Mouse (Mus musculus): ENCODE data around the gene Amz2. TPM values are rescaled to one million over a fixed set of nuclear protein-coding genes. Genes with fewer than 3 reads are reported as not detected.
A peak's percentile ranks its signal among the peaks of the same experiment; 100 is the strongest.

The Amz2 gene
- 38.0 and 41.1 TPM in 2 replicates for total RNA-seq (2014; fragmentation: Nextera tagmentation)
- total RNA-seq (2017), result 37.5 and 49.5 TPM in 2 replicates

DNA sequence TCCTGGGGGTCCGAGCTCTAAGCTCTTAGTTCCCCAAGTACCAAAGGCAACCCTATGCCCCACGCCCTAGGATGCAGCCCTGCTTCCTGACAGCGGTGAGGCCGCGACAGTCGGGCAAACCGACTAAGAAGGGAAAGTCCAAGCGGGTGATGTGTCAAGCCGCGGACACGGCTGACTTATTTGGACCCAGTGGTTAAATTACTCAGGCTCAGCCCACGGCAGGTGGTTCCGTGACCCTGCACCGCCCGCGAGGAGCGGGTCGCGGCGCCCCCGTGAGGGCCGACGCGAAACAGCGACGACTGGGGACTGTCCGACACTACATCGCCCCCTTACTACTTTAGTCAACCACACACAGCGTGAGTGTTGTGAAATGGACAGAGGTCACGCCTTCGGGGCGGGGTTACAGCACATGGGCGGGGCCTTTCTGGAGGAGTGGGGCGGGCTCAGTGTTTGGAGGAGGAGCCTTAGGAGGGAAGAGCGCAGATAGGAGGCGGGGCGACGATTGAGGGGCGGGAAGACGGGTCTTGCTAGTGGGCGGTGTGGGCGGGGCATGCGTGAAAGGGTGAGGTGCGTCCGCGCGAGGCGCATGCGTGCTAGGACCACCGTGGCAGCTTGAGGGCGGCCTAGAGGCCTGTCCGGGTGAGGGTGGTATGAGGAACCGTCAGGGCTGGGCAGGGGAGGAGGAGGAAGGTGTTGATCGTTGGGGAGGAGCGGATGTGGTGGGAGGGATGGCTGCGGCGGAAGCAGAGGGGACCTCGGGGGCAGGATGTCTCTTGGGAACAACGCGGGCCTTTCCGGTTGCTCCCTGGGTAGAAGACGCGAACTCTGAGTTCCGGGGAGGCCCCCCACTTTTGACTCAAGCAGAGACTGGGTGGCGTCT lies at the start of gene Amz2:
Gene Amz2 (plus strand): TSS at position 555 of the 880 bp plus-strand sequence.
- ATAC-seq (replicated peaks; ENCODE audit: poor library complexity, severe bottlenecking), result peak; percentile 85

DNA sequence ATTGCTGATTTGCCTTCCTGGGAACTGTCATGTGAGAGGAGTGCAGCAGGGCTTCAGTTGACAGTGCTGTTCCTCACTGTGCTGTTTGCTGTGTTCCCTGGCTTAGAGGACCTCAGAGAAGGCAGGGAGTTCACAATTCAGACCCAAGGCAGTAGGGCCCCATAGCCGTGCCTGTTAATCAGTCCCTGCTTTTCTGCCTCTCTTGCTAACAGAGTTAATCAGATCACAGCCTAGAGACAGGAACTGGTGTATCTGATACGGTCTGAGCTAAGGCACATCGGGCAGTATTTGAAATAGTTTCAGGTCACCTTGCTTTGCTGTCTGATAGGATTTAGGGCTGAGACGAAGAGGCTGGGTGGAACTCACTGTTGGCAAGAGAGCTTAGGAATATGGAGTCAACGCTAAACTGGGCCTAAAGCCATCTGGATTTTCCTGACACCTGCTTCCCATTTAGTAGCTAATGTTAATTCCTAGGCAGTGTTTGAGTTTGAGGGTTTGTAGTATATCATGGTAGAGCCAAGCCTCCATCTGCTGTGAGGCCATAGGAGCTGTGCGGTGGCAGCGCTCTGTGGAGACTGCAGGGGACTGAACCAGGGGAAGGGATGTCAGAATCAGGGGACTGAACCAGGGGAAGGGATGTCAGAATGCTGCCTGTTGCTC lies 49.1 kb upstream of the Amz2 start:
- ATAC-seq (replicated peaks; ENCODE audit: poor library complexity, severe bottlenecking), result no peak

DNA sequence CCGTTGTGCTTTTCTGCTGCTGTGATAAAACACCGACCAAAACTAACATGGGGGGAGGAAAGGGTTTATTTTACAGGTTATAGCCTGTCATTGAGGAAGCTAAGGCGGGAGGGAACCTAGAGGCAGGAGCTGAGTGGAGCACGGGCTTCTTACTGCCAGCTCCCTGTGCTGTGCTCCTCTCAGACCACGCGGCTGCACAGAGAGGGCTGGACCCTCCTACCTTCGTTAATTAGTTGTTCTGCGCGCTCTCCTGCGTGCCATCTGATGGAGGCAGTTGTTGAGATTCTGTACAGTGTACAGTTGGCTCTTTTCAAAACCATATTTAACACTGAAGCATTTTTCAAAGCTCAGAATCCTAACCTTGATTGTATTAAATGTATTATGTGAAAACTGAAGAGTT lies 48.3 kb upstream of the Amz2 start:
- ATAC-seq (replicated peaks; ENCODE audit: poor library complexity, severe bottlenecking), result no peak

DNA sequence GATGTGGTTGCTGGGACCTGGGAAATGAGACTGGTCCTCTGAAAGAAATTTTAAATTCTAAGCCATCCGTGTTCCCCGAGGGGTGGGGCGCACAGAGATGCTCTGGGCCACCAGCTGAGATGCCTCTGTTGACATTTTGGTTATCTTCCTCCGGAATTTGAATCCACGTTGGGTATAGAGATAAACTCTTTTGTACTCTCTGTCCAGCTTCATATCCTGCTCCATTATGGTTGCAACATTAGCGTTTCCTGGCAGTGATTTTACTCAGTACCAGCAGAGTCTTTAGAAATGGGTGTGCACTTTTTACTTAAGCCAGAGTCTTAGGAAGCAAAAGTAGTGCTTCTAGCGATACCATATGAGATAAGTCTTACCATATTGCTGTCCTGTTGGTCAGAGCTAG lies 47.7 kb upstream of the Amz2 start:
- no peak for ATAC-seq (replicated peaks; ENCODE audit: poor library complexity, severe bottlenecking)

DNA sequence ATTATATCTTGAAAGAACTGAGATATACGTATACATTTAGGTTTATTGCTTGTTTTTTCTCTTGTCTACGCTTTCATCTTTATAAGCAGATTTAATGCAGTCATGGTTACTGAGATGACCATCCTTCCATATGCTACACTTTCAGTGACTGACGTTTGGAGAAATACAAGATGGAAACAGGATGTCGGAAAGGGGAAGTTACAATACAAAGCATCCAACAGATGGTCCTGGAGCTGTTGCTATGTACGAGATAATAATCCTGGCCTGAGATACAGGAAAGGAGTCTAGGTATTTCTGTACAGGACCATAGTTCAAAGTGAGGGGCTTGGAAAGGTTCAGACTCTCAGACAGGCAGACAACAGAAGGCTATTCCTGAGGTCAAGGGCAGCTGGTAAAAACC lies 45.1 kb upstream of the Amz2 start:
- ATAC-seq (replicated peaks; ENCODE audit: poor library complexity, severe bottlenecking), result peak; percentile 91

DNA sequence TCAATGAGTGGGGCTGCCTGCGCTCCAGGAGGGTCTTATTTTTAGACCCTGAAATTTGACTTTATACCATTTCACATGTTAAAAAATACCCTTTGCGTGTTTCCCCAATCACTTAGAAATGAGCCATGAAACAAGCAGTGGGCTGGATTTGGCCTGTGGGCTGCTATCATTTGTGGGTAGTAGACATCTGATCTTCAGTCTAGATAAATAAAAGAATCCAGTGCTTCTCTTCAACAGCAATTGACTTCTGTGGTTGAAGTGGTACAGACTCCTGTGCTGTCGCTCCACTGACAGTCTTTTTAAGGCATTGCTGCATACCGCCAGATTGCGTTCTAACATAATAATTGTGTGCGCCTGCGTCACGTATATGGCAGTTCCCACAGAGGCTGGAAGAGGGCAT lies 40.5 kb upstream of the Amz2 start:
- no peak for ATAC-seq (replicated peaks; ENCODE audit: poor library complexity, severe bottlenecking)

DNA sequence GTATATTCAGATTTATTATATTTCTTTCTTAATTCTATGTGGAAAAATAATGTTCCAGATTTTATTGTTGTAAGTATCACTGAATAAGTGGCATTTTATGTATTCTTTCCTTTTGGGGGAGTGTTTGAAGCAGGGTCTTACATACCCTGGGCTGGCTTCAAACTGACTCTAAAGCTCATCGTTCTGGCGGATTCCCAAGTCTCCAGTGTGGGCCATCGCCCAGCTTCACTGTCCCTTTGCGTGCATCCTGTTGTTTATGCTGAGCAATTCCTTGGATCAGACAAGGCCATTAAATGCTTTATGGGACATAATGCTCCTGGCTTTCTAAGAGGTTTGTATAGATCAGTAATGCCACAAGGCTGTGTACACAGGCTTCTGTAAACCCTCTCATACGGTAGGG lies 36.7 kb upstream of the Amz2 start:
- ATAC-seq (replicated peaks; ENCODE audit: poor library complexity, severe bottlenecking), result no peak

DNA sequence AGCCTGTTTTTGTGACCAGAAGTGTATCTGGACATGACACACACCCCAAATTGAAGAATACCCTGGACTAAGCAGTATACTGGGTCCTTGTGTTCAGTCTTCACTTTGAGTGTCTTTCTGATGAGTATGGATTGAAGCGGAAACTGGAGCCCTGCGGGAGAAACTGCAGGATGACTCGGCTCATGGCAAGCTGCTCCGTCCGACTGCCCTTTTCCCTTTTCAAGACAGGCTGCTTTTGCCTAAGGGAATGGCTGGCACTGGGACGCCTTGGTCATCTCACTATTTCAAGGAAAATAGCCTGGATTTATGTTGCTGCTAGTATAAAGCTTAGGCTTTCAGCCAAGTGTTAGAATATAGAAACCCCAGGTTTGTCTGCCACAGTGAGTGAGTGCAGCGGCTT lies 34.5 kb upstream of the Amz2 start:
- ATAC-seq (replicated peaks; ENCODE audit: poor library complexity, severe bottlenecking), result no peak

DNA sequence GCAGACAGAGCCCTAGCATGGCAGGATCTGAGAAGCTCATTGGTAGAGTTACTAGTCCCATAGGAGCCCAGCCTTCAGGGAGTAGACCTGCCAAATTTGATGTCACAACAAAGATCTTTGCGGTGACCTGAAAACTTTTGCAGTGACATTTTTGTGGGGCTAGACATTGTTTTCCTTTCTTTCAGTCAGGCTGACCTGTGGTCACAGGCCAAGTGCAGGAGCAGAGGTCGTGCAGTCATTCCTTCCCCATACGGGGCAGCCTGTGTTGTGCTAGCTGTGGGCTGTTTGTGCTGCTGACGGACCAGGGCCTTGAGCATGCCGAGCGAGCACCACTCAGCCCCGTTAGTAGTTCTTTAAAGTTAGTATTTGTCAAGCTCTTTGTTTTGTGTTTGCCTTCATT lies 34.0 kb upstream of the Amz2 start:
- ATAC-seq (replicated peaks; ENCODE audit: poor library complexity, severe bottlenecking), result no peak

DNA sequence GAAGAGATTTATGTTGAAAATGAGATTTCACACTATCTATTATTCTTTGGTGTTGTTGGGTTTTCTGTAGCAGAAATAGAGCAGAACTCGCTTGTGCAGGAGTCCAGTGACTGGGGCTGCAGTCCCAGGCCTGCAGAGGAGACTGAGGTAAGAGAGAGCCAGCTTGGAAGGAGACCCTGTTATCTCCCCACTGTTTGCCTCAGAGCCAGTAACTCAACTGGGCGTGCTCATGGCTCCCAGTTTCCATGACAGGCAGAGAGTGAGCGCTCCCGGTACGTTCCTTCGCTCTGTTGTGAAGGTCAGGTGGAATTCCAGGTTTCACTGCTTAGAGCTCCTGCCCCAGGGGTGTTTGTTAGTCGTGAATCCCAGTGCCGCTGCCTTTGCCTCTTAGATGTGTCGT lies 33.1 kb upstream of the Amz2 start:
- no peak for ATAC-seq (replicated peaks; ENCODE audit: poor library complexity, severe bottlenecking)

DNA sequence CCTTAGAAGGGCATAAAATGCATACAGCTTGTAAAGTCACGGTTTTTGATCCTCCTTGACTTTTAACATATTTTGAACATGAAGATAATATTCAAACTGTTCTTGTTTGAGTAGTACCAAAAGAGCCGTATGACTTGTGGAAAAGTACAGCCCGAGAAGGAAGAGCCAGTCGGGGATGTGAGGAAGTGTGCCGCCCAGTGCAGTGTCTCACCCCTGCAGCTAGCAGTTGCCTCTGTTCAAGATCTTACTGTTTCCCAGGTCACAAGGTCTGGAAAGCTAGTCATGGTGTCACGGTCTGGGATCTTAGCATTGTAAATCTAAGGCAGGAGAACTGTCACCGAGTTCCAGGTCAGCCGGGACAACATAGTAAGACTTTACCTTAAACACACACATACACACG lies 31.0 kb upstream of the Amz2 start:
- no peak for ATAC-seq (replicated peaks; ENCODE audit: poor library complexity, severe bottlenecking)

DNA sequence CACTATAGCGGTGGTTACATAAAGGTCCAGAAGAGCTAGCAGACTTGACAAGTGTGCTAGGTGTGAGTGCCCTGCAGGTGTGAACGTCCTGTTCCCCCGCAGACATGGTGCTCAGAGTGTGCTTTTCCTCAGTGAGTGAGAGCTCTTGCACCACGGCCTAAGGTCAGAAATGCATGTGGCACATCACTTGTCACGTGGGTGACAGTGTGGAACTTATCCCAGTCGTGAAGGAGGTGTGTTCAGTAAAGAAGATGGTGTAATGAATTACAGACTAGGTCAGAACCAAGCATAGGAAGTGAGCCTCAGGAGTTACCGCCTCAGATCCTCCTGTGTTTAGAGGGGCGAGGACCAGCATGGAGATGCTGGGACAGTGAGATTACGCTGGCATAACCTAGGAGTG lies 30.5 kb upstream of the Amz2 start:
- no peak for ATAC-seq (replicated peaks; ENCODE audit: poor library complexity, severe bottlenecking)

DNA sequence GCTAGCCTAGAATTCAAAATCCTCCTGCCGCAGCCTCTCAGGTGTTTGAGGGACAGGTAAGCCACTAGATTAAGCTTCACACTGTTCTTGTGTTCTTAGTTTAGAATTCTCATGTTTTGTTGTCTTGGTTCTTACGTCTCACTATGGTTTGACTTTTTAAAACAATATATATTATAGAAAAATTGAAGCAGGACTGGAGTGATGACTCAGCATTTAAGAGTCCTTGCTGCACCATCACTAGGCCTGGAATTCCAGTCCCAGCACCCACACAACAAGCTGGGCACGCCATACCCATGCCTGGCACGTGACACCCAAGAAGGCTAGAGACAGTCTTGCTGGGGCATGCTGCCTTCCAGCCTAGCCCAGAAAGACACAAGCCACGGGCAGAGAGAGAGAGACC lies 19.3 kb upstream of the Amz2 start:
- ATAC-seq (replicated peaks; ENCODE audit: poor library complexity, severe bottlenecking), result no peak

DNA sequence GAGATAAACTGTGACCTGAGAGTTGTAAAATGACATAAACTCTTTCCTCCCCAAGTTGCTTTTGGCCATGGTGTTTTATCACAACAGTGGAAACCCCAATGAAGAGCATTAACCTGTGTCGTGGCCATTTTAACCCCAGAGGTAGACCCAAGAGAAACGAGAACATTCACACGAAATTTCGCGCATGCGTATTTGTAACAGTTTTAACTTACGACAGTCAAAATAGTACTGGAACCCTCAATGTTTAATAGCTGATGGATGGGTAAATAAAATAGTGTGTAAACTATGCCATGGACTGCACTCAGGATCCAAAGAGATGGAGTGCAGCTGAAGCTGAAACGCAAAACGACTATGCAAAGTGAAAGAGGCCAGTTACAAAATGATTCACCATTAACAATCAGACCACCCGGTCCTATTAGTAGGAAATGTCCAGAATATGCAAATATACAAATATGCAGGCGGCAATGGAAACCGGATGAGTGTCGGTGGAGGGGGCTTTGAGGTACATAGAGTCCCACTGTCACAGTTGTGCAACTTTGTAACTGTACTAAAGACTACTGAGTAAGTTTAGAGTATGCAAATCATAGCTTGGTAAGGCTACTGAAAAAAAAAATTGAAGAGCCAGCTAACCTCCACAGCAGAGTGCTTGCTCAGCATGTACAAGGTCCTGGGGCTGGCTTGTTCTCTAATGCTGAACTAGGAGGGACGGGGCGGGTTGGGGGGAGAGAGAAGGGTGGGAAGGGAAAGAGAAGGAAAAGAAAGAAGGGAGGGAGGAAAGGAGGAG lies 15.4 kb upstream of the Amz2 start:
- ATAC-seq (replicated peaks; ENCODE audit: poor library complexity, severe bottlenecking), result no peak

DNA sequence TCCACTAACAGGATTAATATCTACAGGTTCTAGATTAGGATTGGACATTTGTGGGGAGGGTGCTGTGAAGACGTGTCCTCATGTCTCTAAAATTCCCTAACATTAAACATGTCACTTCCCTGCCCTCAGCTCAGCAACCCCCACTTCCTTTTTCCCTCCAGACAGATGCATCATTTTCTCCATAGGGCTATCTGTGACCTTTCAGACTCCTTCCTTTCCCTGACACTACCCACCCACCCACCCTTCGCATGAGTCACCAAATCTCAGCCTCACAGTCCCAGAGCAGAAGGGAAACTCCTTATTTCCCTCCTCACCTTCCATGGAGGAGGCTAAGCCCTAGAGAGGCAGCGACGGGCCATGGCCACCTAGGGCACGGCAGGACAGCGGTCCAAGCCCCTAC lies 12.1 kb upstream of the Amz2 start, which contains the start of gene 9930022D16Rik:
Gene 9930022D16Rik (plus strand): TSS at position 301 of the 400 bp plus-strand sequence.
- ATAC-seq (replicated peaks; ENCODE audit: poor library complexity, severe bottlenecking), result peak; percentile 15; the same call in 1 of the 2 replicates

DNA sequence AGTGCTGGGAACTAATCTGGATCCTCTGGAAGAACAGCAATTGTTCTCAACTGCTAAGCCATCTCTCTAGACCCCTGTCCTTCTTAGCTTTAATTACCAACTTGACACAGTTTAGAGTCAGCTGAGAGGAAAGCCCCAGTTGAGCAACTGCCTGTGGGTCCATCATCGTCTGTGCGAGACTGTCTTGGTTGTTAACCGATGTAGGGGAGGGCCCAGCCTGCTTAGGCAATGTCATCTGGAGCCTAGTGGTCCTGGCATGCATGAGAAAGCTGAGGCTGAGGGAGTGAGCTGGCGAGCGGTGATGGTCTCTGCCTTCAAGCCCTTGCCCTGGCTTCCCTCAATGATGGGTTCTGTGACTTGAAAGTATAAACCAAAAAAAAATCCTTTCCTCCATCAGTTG lies 10.9 kb upstream of the Amz2 start:
- ATAC-seq (replicated peaks; ENCODE audit: poor library complexity, severe bottlenecking), result peak; percentile 70

DNA sequence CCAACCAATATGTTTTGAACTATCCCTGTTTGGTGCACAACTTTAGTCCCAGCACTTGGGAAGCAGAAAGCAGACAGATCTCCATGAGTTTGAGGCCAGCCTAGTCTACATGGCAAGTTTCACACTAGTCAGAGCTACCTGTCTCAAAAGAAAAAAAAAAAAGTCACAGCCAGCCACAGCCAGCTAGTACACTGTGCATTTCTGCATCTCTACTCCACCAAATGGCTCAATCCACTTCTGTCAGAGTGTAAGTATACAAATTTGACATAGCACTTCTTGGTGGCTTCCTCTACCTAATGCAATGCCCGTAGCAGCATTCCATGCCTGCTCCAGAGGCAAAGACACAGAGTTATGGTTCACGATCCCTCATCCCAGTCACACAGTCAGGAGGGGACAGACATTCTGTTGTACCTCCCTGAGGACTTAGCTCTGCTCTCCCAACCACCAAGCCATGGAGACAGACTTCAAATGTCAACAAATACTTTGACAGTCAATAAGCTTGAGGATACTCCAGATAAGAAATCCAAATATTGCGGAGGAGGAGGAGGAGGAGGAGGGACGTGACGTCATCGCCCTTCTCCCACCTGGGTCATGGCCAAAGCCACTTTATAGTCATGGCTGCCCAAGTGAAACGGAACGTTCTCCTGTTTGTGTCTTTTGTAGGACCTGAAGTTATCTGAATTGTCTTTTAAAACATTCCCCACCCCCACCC lies 8.9 kb upstream of the Amz2 start:
- no peak for ATAC-seq (replicated peaks; ENCODE audit: poor library complexity, severe bottlenecking)

DNA sequence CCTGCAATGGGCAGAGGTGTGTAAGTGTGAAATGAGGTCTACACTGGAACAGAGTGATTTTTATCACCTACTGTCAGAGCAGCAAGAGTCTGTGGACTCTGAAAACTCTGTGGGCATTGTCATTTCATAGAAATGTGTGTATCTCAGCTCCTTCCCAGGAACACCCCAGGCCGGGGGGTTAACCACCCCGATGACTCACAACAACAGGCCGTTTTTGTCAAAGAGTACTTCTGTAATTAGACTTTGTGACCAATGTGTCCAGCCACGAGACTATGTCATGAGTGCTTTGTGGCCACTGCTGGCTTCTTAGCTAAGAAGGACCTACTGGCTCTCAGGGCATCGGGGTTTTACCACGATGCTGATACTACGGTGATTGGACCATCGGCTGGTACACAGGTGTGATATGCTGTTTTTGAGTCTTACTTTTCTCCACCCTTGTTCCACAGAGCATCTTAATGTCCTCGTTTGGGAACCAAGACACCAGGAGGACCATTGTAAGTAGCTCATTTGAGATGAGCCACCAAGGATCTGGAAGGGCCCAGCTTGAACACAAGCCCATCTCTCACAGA lies 8.2 kb upstream of the Amz2 start:
- ATAC-seq (replicated peaks; ENCODE audit: poor library complexity, severe bottlenecking), result peak; percentile 45

DNA sequence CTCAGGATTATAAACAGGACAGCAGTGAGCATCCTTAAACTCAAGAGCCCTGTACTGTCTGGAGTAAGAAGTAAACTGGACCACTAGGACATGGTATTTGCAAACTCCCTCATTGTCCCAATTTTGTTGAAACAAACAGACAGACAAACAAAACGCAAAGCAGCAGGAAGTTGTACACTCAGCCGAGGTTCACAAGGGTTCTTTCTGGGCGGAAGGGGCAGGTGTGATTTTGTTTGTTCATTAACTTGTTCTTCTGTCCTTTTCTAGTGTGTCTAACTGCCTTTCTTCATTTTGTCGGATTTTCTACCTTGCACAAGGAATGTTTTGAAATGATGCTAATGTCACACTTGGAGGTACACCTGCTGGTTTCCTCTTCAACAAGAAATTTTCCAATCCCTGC lies 6.3 kb upstream of the Amz2 start:
- no peak for ATAC-seq (replicated peaks; ENCODE audit: poor library complexity, severe bottlenecking)

DNA sequence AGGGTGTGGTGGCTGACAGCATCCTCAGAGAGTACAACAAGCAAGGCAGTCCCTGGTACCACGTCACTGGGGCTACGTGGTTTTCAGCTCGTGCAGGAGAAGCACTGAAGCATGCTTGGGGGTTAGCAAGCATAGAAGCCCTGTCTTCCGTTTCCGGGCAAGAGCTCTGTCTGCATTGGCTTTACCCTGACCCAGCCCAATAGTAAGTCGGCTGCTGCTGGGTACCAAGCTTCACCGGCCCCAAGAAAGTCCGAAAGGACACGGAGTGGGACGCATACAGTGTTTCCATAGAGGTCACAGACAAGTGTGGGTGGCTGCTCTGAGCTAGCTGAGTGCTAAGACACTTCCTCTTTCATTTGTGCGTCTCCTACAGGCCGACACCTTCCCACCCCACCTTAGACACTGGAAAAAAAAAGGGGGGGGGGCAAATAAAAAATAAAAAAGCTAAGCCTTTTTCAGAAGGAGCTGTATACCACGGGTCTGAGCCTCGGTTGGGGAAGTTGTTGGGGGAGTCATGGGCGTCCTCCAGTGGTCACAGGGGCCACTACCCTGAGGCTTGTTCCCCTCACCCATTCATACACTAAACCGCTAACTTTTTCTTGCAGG lies 5.7 kb upstream of the Amz2 start:
- ATAC-seq (replicated peaks; ENCODE audit: poor library complexity, severe bottlenecking), result peak; percentile 79

All from granulocyte monocyte progenitor cell, adult 5-6 weeks (primary cell).